Mouse (Mus musculus): ENCODE measurements around the gene Ccdc88c.

Ccdc88c gene

DNA sequence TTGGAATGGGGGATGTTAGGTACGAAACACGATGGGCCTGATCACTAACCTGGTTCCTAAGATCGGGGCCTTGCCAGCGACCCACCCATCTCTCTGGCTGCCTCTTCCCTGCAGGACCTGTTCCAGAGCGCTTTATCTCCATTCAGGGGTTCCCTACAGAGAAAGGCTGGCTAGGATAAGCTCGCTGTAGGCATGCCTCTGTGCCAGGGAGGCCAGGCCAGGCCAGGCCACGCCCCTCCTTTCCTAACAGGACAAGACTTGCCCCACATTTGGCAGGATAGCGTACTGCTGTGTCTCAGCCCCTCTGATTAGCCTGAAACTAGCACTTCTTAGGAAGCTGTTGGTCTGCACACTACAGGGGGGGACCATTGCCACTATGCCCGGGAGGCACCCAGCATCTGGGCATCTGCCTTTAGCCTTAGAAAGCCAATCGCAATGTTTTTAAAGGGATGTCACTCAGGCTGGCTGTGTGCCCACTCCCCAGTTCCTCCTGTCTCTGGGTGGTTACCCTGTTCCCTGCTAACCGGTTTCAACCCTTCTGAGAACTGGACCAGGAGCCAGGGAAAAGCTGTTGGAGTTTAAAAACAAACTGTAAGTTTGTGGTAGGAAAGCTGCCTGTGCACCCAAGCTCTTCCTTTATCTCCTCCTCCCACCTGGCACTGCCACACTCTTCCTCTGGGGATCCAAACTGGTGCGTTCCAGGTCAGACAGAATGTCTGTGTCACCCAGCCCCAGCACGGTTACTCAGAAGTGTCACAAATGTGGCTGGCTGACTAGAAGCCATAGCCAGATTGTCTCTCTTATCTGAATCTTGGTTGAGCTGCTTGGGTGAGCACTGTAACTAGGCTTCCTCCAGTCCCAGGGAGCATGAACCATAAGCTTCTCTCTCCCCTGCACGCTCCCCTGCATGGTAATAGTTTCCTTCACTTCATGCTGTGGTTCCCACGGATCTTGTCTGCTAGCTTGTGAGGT, 69.9 kb downstream of the Ccdc88c start:
- peak; percentile 46 for DNase-seq

DNA sequence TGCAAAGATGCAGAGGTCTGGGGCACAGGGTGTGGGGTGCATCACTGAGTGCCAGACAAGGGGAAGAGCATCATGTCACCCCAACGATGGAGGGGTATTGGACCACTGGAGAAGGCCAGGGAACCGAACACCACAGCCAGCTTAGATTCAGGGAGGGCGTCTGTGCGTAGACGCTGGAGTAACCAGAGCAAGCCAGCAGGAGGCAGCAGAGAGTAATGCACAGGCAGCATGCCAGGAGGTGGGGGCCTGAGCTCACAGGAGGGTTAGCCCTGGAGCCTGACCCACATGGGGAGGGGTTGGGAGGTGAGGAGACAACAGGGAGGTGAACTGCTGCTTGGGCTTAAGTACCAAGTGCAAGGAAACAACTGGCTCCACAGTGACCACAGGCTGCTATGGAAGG, 70.8 kb downstream of the Ccdc88c start:
- DNase-seq, result peak; percentile 63

GRCm38 (mm10) chr12:100957257-100957656, 71.6 kb downstream of the Ccdc88c start:
- DNase-seq, result no peak

GRCm38 (mm10) chr12:100956825-100957224, 72.0 kb downstream of the Ccdc88c start:
- no peak for DNase-seq

DNA sequence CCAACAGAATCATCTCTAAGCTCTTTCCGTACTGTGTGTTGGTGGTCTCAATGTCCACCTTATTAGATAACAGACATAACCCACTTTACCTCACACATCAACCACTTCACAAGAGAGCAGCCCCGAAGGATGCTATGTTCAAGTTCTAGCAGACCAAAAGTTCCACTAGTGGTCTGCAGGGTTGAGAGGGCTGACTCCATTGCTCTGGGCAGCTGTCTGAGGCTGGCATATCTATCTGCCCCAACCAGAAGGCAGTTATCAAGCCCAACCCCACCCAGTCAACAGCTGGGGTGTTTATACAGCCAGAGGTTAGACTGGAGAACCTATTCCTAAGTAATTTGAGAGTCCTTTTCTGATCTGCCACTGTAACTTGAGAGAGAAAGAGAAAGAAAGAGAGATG, 72.8 kb downstream of the Ccdc88c start:
- DNase-seq, result no peak

DNA sequence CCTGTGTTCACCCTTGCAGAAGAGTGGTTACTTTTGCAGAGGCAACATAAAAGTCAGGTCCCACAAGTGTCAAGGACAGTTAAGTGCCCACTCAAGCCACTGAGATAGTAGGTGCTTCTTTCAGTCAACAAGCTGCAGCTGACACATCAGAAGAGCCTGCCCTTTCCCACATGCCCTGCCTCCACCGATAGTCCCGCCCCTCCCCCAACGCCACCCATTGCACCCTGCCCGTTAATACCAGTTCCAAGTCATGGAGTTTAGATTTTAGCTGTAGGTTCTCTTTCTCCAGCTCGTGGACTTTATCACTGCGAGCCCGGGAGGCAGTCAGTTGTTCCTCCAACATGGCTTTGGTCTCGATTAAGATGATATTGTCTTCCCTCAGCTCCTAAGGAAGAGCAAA, 74.9 kb downstream of the Ccdc88c start:
- DNase-seq, result no peak

GRCm38 (mm10) chr12:100952193-100952931, 76.5 kb downstream of the Ccdc88c start:
- DNase-seq, result no peak

DNA sequence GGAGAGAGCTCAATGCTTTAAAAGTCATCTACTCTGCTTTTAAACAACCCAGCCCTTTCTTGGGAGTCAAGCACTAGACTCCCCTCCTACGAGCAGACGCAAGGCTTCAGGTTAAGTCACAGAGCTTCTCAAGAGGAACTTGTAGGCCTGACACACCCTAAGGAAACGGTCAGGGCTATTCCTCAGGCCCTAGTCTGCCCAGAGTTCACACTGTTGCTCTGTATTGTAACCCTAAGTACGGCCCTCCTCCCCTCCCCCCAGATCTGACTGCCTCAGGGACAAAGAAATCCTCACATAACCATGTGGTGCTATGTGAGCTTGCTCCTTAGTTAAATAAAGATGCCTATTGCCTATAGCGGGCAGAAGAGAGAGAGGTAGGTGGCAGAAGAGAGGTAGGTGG, 79.7 kb downstream of the Ccdc88c start:
- no peak for DNase-seq

DNA sequence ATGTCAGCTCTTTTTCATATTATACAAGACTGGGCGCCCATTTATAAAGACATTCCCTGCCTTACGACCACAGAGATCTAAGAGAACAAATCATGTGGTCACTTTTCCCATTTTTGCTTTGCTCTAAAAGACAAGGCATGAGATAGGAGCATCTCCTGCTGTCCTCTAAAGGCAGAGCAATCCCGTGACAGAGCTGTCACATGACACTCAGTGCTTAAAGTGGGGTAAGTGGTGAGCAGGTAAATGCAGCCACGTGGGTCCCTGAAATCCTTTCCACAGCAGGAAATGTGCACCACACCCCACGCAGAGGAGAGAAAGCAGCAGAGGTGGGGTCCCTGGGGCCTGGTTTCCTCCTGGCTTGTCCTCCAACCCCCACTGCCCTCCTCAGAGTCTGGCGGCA, 80.8 kb downstream of the Ccdc88c start:
- no peak for DNase-seq

DNA sequence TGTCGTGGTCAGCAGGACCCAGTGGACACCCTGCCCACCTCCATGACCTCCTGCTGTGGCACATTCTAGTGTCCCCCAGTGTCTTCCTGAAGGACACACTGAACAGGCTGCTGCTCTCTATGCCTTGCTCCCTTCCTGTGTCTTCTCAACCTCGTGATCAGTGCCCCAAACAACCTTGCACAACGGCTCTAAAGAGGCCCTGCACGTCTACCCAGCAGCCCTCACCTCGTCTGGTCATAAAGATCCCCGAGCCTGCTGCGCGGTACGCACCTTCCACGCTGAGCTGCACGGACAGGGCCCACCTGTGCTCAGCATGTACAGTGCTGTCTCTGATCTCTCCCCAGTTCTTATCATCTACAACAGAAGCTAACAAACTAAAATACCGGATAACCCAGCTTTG, 82.9 kb downstream of the Ccdc88c start:
- DNase-seq, result no peak

DNA sequence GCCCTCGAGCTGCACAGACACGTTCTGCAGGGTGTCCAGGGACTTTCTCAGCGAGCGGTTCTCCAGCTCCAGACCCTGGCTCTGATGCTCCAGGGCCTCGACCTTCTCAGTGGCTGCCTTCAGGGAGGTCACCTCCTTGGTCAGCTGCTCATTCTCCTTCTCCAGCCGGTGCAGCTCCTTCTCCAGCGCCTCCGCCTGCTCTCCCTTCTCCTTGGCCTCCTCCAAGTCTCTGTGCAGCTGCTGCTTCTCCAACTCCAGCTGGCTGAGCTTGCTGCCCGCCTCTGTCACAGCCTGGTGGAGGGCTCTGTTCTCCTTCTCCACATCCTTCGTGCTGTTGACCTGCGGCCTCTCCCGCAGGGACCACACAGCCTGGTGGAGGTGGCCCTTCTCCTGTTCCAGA, 83.4 kb downstream of the Ccdc88c start:
- DNase-seq, result no peak

- DNase-seq, result peak; percentile 79
Measured at GRCm38 (mm10) chr12:100944921-100945336, 83.9 kb downstream of the Ccdc88c start.

DNA sequence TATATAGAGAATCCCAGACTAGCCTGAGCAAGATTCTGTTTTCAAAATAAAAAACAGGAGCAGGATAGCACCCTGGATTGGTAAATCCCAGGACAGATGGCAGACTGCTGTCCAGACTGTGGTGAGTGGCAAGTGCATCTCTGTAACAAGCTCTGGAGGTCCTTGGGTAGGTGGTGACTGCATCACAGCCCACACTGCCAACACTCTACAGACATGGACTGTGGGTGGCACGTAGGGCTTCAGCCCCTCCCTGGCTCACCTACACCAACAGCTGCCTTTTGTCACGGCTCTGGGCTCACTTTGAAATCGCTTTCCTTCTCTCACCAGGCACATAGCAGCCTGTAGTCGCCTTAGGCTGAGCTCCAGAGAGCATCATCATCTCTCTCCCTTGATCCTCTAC, 85.7 kb downstream of the Ccdc88c start:
- no peak for DNase-seq

- no peak for DNase-seq
Measured at GRCm38 (mm10) chr12:100941361-100941760, 87.5 kb downstream of the Ccdc88c start.

DNA sequence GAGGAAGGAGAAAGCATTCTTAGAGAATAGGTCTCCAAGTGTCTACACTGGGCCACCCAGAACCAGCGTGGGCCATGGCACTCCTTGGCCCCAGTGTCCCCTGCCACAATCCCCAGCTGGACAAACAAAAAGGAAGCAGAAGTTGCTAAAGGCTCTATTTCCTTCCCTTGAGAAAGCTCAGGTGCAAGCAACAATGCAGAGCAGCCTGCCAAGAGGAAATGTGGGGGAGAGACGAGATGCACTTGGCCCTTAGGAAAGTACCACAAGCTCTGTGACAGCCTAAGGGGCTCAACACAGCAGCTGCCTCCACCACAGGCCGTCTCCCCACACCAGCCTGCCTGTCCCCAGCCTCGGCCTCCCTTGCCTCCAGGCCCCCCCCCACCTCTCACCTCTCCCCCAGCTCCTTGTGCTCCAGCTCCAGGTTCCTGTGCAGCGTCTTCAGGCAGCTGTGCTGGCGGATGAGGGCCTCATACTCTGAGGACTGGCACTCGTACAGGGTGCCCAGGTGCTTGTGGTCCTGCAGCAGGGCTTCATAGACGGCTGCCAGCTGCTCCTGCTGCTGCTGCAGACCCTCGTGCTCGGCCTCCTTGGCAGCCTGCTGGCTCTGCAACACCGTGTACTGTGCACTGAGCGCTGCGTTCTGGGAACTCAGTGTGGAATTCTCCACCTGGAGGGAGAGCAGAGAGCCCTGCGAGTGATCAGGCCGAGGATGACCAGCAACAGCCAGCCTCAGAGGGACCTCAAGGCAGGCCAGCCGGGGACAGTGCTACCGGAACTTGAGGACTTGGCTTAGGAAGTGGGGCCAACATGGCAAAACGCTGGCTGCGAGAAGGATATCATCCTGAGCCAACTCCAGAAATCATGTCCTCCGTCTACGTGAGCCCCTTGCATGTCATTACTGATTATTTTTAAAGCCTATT, 91.2 kb downstream of the Ccdc88c start:
- no peak for DNase-seq

- DNase-seq, result no peak
Measured at GRCm38 (mm10) chr12:100936737-100937136, 92.1 kb downstream of the Ccdc88c start.

DNA sequence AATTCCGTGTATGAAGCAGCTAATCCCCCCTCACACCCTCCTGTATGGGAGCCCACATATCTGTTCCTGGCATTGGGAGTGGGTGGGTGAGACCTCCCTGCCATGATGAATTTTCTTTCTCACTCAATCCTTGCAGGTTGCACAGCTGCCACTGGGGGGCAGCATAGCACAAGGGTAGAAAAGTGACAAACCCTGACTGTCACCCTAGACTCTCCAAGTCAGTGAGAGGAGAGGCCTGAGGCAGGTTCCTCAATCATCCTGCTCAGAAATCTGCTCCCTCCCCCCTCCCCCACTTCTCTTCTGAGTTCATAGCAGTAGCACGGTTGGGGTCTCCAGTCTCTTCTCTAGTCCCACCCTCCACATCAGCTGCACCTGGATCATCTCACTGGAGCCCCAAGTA, 92.7 kb downstream of the Ccdc88c start:
- peak; percentile 65 for DNase-seq

- no peak for DNase-seq
Measured at GRCm38 (mm10) chr12:100934796-100935195, 94.1 kb downstream of the Ccdc88c start.

GRCm38 (mm10) chr12:100931653-100932052, 97.2 kb downstream of the Ccdc88c start:
- no peak for DNase-seq

DNA sequence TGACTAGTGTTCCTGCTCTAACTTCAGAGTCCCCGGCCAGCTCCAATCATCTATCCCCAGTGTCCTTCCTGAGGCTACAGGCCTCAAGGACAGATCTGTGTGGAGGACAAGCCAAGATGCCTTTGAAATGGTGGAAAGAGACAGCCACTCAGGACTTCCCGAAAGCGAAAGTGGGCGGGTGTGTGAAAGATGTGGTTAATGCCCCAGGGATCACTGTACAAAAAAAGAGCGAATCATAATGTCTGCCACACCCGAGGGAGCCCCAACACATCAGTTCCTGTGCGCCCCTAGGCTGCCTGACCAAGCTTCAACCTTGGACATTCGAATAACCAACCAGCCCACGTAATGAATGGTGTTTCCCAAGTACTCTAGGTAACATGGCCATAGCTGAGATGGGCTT, 100.6 kb downstream of the Ccdc88c start:
- DNase-seq, result no peak

DNA sequence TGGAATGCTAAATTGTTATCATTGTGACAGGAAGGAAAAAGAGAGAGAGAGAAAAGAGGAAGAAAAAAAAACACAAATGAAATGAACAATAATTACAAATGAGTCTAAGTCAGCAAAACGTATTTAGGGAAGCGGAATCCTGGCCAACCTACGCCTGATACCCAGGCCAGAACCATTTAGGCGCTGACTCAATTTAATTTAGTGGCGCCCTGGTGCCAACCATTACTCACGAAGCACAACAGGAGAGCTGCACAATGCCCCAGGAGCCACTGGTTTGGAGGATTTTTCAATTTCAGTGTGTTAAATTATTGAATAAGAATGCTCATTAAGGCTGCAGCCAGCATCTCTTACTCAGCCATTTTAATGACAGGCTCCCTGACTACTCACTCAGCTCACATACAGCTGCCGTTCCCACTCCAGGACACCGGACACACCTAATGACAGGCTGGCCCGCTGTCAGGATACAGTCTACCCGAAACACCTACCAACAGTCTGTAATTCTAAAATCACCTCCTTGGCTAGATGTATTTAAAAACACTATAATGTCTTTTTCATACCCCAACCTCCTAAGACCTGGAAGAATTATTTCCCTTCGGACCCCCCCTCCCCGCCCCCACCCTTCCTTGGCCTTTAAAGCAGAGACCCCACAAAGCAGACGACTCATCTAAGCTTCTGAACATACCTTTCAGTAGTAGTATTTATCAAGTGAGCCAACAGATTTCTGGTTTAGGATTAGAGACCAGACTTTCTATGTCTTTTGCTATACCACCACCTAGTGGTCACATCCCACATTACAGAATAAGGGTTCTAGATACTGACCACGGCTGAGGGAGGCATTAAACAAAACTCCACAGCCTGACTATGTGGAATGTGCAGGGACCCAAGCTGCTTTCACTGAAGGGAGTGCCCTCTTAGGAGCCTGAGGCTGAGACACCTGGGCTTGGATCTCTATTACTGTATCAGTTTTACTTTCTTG, 102.9 kb downstream of the Ccdc88c start:
- DNase-seq, result peak; percentile 75
